Mouse (Mus musculus): ENCODE measurements around the gene Scnn1a. TPM values are rescaled to one million over a fixed set of nuclear protein-coding genes. Genes with fewer than 3 reads are reported as not detected.
A peak's percentile ranks its signal among the peaks of the same experiment; 100 is the strongest.

Scnn1a gene
- polyA plus RNA-seq, 1 experiment from 2014 or later: 1.00 TPM

- peaks cover 47% of the 10 kb centered on the region for H3K36me3 ChIP-seq (ENCODE audit: control insufficient read depth, insufficient read depth, low read length)
- H3K4me3 ChIP-seq (ENCODE audit: control insufficient read depth in 1 of 2, insufficient read depth in 1 of 2, low read depth in 1 of 2, low read length in 2 of 2): no peak overlapping the region
- no peaks in the 10 kb centered on the region for H3K9me3 ChIP-seq (ENCODE audit: control insufficient read depth, low read length)
- H3K4me2 ChIP-seq (ENCODE audit: low read length): no peak overlapping the region
- no peak overlapping the region for H3K9ac ChIP-seq (ENCODE audit: low read length)
- H3K27me3 ChIP-seq (ENCODE audit: control insufficient read depth, insufficient read depth, low read length): peaks cover 2% of the 10 kb centered on the region; the same call in 1 of the 2 replicates
- peaks cover 35 to 53% of the 10 kb centered on the region in 2 experiments for H3K4me1 ChIP-seq (ENCODE audit: control insufficient read depth in 2 of 2, insufficient read depth in 2 of 2, low read length in 2 of 2)
- WGBS: 25% methylated on average over 8 of the region's 8 CpGs
- no peak overlapping the region for H3K27ac ChIP-seq (replicated peaks in 1 of 2; ENCODE audit: control insufficient read depth in 1 of 2, insufficient read depth in 1 of 2, low read depth in 2 of 2, low read length in 2 of 2)
- ATAC-seq (ENCODE audit: insufficient number of reproducible peaks, insufficient read depth, low FRiP score, low read depth): no peak
These were observed 35.8 kb downstream of the Scnn1a start for GRCm38 (mm10) chr6:125356264-125356663.

GRCm38 (mm10) chr6:125357334-125357733, 36.9 kb downstream of the Scnn1a start:
- no peak for ATAC-seq (ENCODE audit: insufficient number of reproducible peaks, insufficient read depth, low FRiP score, low read depth)
- H3K9ac ChIP-seq (ENCODE audit: low read length): no peak overlapping the region
- H3K9me3 ChIP-seq (ENCODE audit: control insufficient read depth, low read length): no peaks in the 10 kb centered on the region
- peaks cover 58% of the 10 kb centered on the region for H3K36me3 ChIP-seq (ENCODE audit: control insufficient read depth, insufficient read depth, low read length)
- H3K4me3 ChIP-seq (ENCODE audit: control insufficient read depth in 1 of 2, insufficient read depth in 1 of 2, low read depth in 1 of 2, low read length in 2 of 2): no peak overlapping the region
- H3K27ac ChIP-seq (replicated peaks in 1 of 2; ENCODE audit: control insufficient read depth in 1 of 2, insufficient read depth in 1 of 2, low read depth in 2 of 2, low read length in 2 of 2): no peak overlapping the region
- H3K4me2 ChIP-seq (ENCODE audit: low read length): no peak overlapping the region
- WGBS: 86% methylated on average over 15 of the region's 15 CpGs
- H3K4me1 ChIP-seq (ENCODE audit: control insufficient read depth in 2 of 2, insufficient read depth in 2 of 2, low read length in 2 of 2): peaks cover 26 to 43% of the 10 kb centered on the region in 2 experiments
- H3K27me3 ChIP-seq (ENCODE audit: control insufficient read depth, insufficient read depth, low read length): peaks cover 6% of the 10 kb centered on the region

DNA sequence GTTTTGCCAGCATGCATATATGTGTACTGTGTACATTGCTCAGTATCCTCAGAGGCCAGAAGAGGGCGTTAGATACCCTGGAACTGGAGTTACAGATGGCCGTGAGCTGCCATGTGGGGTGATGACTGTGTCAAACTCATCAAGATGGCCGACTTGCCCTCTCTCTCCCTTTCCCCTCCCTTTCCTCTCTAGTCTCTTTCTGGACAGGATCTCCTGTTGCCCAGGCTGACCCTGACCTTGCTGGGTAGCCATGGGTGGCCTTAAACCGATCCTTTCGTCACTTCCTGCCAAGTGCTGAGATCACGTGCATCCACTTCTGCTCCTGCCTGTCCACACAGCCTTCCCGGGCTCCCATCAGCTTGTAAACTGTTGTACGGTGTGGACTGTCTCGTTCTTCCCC, 39.5 kb downstream of the Scnn1a start:
- Histone ChIP-seq H3K9me3 (ENCODE audit: control insufficient read depth, low read length) (no peaks in the 10 kb centered on the region), H3K4me3 (ENCODE audit: control insufficient read depth in 1 of 2, insufficient read depth in 1 of 2, low read depth in 1 of 2, low read length in 2 of 2) (no peak overlapping the region), H3K4me2 (ENCODE audit: low read length) (no peak overlapping the region), H3K27me3 (ENCODE audit: control insufficient read depth, insufficient read depth, low read length) (peaks cover 28% of the 10 kb centered on the region), H3K36me3 (ENCODE audit: control insufficient read depth, insufficient read depth, low read length) (peaks cover 60% of the 10 kb centered on the region), H3K4me1 (ENCODE audit: control insufficient read depth in 2 of 2, insufficient read depth in 2 of 2, low read length in 2 of 2) (peaks cover 14 to 31% of the 10 kb centered on the region in 2 experiments), H3K9ac (ENCODE audit: low read length) (no peak overlapping the region), H3K27ac (replicated peaks in 1 of 2; ENCODE audit: control insufficient read depth in 1 of 2, insufficient read depth in 1 of 2, low read depth in 2 of 2, low read length in 2 of 2) (no peak overlapping the region)
- 36% methylated on average over 9 of the region's 9 CpGs for WGBS
- ATAC-seq (ENCODE audit: insufficient number of reproducible peaks, insufficient read depth, low FRiP score, low read depth): no peak

DNA sequence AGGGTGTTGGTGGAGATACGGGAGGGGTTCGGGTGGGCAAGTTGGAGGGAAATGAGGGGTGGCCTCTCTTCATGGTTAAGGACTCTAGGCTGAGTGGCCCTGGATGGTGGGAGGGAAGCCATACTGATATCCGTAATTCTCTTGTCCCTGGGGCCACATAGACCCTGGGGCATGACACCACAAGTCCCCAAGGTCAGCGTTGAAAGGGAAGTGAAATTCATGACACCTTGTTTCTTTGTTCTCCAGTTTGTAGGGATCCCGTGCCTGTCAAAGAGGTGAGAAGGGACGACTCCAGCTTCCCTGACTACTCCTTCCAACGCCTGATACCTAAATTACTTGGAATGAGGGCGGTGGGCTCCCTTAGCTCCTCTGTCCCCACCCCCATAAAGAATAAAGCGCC, 40.4 kb downstream of the Scnn1a start:
- H3K9me3 ChIP-seq (ENCODE audit: control insufficient read depth, low read length): 0 out of 2 replicates have a peak, but pooled peaks cover 2% of the 10 kb centered on the region
- ATAC-seq (ENCODE audit: insufficient number of reproducible peaks, insufficient read depth, low FRiP score, low read depth): no peak
- no peak overlapping the region for H3K9ac ChIP-seq (ENCODE audit: low read length)
- H3K4me3 ChIP-seq (ENCODE audit: control insufficient read depth in 1 of 2, insufficient read depth in 1 of 2, low read depth in 1 of 2, low read length in 2 of 2): no peak overlapping the region
- peaks cover 60% of the 10 kb centered on the region for H3K36me3 ChIP-seq (ENCODE audit: control insufficient read depth, insufficient read depth, low read length)
- 75% methylated on average over 9 of the region's 9 CpGs for WGBS
- peaks cover 28% of the 10 kb centered on the region for H3K27me3 ChIP-seq (ENCODE audit: control insufficient read depth, insufficient read depth, low read length)
- H3K27ac ChIP-seq (replicated peaks in 1 of 2; ENCODE audit: control insufficient read depth in 1 of 2, insufficient read depth in 1 of 2, low read depth in 2 of 2, low read length in 2 of 2): no peak overlapping the region
- peaks cover 6 to 23% of the 10 kb centered on the region in 2 experiments for H3K4me1 ChIP-seq (ENCODE audit: control insufficient read depth in 2 of 2, insufficient read depth in 2 of 2, low read length in 2 of 2)
- H3K4me2 ChIP-seq (ENCODE audit: low read length): no peak overlapping the region

GRCm38 (mm10) chr6:125361467-125362291, 41.2 kb downstream of the Scnn1a start:
- Histone ChIP-seq H3K27me3 (ENCODE audit: control insufficient read depth, insufficient read depth, low read length) (peaks cover 28% of the 10 kb centered on the region), H3K4me3 (ENCODE audit: control insufficient read depth in 1 of 2, insufficient read depth in 1 of 2, low read depth in 1 of 2, low read length in 2 of 2) (no peak overlapping the region), H3K4me2 (ENCODE audit: low read length) (no peak overlapping the region), H3K9me3 (ENCODE audit: control insufficient read depth, low read length) (0 out of 2 replicates have a peak, but pooled peaks cover 5% of the 10 kb centered on the region), H3K4me1 (ENCODE audit: control insufficient read depth in 2 of 2, insufficient read depth in 2 of 2, low read length in 2 of 2) (peaks cover 3 to 14% of the 10 kb centered on the region in 2 experiments; a peak in 3 of 4 replicates), H3K9ac (ENCODE audit: low read length) (no peak overlapping the region), H3K27ac (replicated peaks in 1 of 2; ENCODE audit: control insufficient read depth in 1 of 2, insufficient read depth in 1 of 2, low read depth in 2 of 2, low read length in 2 of 2) (no peak overlapping the region), H3K36me3 (ENCODE audit: control insufficient read depth, insufficient read depth, low read length) (peaks cover 59% of the 10 kb centered on the region)
- ATAC-seq (ENCODE audit: insufficient number of reproducible peaks, insufficient read depth, low FRiP score, low read depth): no peak
- 36% methylated on average over 38 of the region's 38 CpGs for WGBS

DNA sequence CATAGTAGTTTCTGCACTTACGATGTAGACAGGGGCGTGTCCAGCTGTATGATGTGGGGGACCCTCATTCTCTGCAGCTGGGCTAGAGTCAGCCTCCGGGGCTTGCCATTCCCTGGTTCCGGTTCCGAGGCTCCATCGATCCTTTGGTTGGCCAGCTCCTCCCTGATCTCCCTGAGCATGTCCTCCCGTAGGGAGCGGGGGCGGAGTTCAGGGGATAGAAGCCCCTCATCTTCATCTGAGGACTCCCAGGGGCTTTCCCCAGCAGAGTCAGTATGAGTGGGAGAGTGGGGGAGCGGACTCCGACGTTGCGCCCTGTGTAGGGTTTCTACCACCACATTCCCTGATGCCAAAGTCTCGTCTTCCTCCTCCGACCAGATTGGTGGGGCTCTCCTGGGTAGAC, 42.6 kb downstream of the Scnn1a start:
- peaks cover 3 to 14% of the 10 kb centered on the region in 2 experiments; a peak in 3 of 4 replicates for H3K4me1 ChIP-seq (ENCODE audit: control insufficient read depth in 2 of 2, insufficient read depth in 2 of 2, low read length in 2 of 2)
- H3K4me2 ChIP-seq (ENCODE audit: low read length): peak overlapping the region; percentile 39
- 19% methylated on average over 15 of the region's 15 CpGs for WGBS
- H3K36me3 ChIP-seq (ENCODE audit: control insufficient read depth, insufficient read depth, low read length): peaks cover 46% of the 10 kb centered on the region
- no peak for ATAC-seq (ENCODE audit: insufficient number of reproducible peaks, insufficient read depth, low FRiP score, low read depth)
- H3K27ac ChIP-seq (replicated peaks in 1 of 2; ENCODE audit: control insufficient read depth in 1 of 2, insufficient read depth in 1 of 2, low read depth in 2 of 2, low read length in 2 of 2): no peak overlapping the region
- 0 out of 2 replicates have a peak, but pooled peaks cover 5% of the 10 kb centered on the region for H3K9me3 ChIP-seq (ENCODE audit: control insufficient read depth, low read length)
- peaks cover 28% of the 10 kb centered on the region for H3K27me3 ChIP-seq (ENCODE audit: control insufficient read depth, insufficient read depth, low read length)
- peak overlapping the region in 1 of 2 experiments; percentile 9; a peak in 1 of 4 replicates for H3K4me3 ChIP-seq (ENCODE audit: control insufficient read depth in 1 of 2, insufficient read depth in 1 of 2, low read depth in 1 of 2, low read length in 2 of 2)
- H3K9ac ChIP-seq (ENCODE audit: low read length): no peak overlapping the region

DNA sequence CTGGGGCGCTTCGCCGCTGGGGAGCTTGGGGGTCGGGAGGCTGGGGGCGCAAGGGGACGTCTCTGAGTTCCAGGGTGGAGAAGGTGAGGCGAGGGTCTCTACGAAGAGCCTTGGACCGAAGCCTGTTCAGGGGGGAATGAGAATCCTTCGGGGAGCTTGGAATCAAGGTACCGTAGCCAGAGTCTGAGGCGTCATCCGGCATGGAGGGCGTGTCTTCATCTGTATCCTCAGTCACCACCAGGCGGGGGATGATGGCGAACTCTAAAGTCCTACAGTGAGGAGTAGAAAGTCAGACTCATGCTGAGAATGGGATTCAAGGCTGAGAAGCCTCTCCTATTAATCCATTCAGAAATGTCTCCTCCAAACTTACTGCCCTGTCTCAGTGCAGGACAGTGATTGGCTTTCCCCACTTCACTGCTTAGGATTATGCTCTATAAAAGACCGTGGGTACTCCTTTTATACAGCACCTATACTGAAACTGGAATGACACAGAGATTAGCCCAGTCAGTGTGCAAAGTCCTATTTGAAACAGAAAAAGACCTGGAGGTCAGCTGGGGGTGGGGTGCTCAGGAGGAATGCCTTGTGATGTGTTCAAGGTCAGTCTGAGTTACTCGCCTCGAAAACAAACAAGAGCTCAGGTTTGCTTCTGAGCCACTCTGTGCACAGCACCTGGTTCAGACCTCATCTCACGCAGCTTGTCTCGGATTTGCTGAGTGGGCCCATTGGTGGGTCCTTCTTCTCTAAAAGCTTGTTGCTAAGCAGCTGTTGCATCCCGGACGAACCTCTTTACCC, 43.2 kb downstream of the Scnn1a start:
- Histone ChIP-seq H3K9me3 (ENCODE audit: control insufficient read depth, low read length) (0 out of 2 replicates have a peak, but pooled peaks cover 5% of the 10 kb centered on the region), H3K36me3 (ENCODE audit: control insufficient read depth, insufficient read depth, low read length) (peaks cover 40% of the 10 kb centered on the region), H3K27ac (replicated peaks in 1 of 2; ENCODE audit: control insufficient read depth in 1 of 2, insufficient read depth in 1 of 2, low read depth in 2 of 2, low read length in 2 of 2) (no peak overlapping the region), H3K4me1 (ENCODE audit: control insufficient read depth in 2 of 2, insufficient read depth in 2 of 2, low read length in 2 of 2) (peaks cover 3 to 14% of the 10 kb centered on the region in 2 experiments; a peak in 3 of 4 replicates), H3K27me3 (ENCODE audit: control insufficient read depth, insufficient read depth, low read length) (peaks cover 28% of the 10 kb centered on the region), H3K4me3 (ENCODE audit: control insufficient read depth in 1 of 2, insufficient read depth in 1 of 2, low read depth in 1 of 2, low read length in 2 of 2) (peak overlapping the region in 1 of 2 experiments; percentile 9; a peak in 1 of 4 replicates), H3K9ac (ENCODE audit: low read length) (no peak overlapping the region), H3K4me2 (ENCODE audit: low read length) (peak overlapping the region; percentile 39)
- WGBS: 15% methylated on average over 23 of the region's 23 CpGs
- ATAC-seq (ENCODE audit: insufficient number of reproducible peaks, insufficient read depth, low FRiP score, low read depth): no peak
